Mouse (Mus musculus) hematopoietic stem cell, adult 5-6 weeks (primary cell): Measurements from ENCODE around the gene Cxcl3. TPM values are rescaled to one million over a fixed set of nuclear protein-coding genes. Genes with fewer than 3 reads are reported as not detected.
A peak's percentile ranks its signal among the peaks of the same experiment; 100 is the strongest.
"Not testable (repeated sequence)": the region's sequence is repeated elsewhere in the genome, so short reads cannot be mapped to it uniquely, and the experiment has no call there.

ENCODE experiments used
- ATAC-seq, 2 experiments: fragments of 125-278 bp in 1 of 2; replicated peaks in 1 of 2; 2 replicates each; pipeline ENCODE4 v1.8.0; 2016 to 2017; ENCODE audit warnings: inconsistent platforms in 2 of 2, mild to moderate bottlenecking in 2 of 2, moderate number of reproducible peaks in 2 of 2, low read depth in 1 of 2, moderate TSS enrichment in 1 of 2; ENCODE audit not compliant: low FRiP score in 2 of 2, poor library complexity in 2 of 2, severe bottlenecking in 2 of 2, insufficient read depth in 1 of 2, low TSS enrichment in 1 of 2
- total RNA-seq: library from RNA; stranded (forward); fragments of 172-1452, 232-1000 nt; gene quantifications from 2 replicates; pipeline ENCODE4 v1.2.3, GENCODE M21; 2017

Gene Cxcl3
- total RNA-seq, 1 experiment from 2014 or later = not detected

DNA sequence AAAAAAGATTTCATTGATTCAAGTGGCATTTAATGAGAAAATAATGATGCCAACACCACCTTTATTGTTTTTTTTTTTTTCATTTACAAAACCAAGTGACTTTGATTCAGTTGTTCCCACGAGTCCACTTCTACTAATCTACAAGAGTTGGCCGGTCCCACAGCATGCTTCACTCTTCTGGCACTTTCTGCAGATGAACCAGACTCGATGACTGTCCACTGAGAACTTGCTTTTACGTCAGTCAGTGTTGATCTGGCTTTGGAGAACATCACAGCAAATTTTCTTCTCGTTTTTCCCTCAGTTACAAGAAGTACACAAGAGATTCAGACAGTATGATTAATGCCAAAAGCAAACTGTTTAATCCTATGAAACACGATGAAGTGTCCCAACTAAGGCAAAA is 7.0 kb upstream of the Cxcl3 start:
- no peak for ATAC-seq

GRCm38 (mm10) chr5:90783697-90784096 is 2.2 kb upstream of the Cxcl3 start:
- no peak for ATAC-seq

DNA sequence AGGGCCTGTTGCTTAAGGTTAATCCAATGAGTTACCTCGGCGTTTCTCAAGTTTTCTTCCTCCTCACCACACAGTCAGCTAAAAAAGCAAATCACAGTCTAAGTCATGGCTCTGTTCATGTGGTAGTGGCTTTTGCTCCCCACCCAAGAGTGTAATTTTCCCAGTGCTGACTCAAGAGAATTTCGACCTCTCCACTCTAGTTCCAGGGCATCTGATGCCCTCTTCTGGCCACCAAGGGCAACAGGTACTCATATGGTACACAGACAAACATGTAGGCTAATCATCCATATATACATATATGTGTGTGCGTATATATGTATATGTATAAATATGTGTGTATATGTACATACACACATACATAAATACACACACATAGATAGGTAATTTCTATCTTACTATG is 2.2 kb downstream of the Cxcl3 start:
- no peak for ATAC-seq

GRCm38 (mm10) chr5:90789306-90790073 is 3.6 kb downstream of the Cxcl3 start:
- ATAC-seq = peak; percentile 74 to 83

DNA sequence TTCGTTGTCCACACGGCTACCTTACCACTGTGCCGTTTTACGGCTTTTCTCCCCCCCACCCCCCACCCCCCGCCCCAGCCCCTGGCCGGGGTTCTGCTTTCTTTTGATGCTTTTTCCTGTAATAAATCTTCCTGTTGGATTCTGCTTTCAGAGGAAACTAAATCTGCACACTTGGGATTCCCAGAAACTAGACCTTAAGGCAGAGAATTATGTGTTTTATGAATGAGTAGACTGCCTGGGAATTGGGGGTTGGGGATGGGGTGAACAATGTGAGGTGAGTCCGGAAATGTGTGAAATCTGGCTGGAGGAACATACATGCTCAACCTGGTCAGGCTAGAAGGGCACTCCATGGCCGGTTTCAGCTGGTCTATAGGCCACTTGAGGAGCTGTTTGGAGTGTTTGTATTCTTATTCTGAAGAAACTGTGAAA is 4.2 kb downstream of the Cxcl3 start:
- peak in 1 of 2 experiments; percentile 5; a peak in 1 of 4 replicates for ATAC-seq

DNA sequence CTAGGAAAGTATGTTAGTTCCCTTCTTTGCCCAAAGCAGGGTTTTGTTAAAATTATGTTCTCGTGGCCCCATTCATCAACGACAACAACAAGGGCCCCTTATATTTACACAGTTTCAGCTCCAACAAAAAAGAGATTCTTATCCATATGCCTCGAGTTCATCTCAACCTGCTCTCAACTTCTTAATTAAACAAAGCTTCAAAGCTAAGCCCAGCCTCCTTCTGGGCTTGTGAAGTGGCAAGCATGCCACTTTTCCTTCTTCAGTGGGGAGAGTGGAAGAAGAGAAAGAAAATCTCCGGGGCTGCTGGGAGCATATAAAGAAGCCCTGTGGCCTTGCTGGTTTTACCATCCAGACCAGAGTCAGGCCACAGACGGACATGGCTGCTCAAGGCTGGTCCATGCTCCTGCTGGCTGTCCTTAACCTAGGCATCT is 8.3 kb downstream of the Cxcl3 start, which contains the start of gene Cxcl15:
Gene Cxcl15 (plus strand): TSS at position 340 of the 431 bp plus-strand sequence.
- no peak for ATAC-seq

GRCm38 (mm10) chr5:90795392-90795791 is 9.5 kb downstream of the Cxcl3 start:
- ATAC-seq = not testable (repeated sequence)

DNA sequence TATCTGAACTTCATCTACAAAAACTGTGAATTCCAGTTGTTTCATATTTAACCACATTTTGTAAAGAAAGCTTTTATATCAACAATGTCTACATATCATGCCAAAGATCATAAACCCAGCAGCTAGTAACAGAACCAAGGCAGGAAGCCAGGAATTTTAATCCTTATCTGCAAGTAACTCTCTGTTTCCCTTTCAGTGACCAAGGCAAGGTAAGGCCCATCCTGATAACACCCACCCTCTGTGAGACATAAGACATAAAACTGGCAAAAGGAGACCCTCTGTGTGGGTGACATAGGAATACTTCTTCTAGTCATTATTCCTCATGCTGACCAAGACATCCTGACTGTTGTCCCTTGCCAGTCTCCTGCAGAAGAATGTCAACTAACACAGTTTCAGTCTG is 18.7 kb downstream of the Cxcl3 start:
- 0 out of 4 replicates have a peak, but pooled peaks of 1 of the 2 experiments have one; percentile 42 for ATAC-seq

- ATAC-seq = no peak
Observed at GRCm38 (mm10) chr5:90806050-90806449, 20.1 kb downstream of the Cxcl3 start.

DNA sequence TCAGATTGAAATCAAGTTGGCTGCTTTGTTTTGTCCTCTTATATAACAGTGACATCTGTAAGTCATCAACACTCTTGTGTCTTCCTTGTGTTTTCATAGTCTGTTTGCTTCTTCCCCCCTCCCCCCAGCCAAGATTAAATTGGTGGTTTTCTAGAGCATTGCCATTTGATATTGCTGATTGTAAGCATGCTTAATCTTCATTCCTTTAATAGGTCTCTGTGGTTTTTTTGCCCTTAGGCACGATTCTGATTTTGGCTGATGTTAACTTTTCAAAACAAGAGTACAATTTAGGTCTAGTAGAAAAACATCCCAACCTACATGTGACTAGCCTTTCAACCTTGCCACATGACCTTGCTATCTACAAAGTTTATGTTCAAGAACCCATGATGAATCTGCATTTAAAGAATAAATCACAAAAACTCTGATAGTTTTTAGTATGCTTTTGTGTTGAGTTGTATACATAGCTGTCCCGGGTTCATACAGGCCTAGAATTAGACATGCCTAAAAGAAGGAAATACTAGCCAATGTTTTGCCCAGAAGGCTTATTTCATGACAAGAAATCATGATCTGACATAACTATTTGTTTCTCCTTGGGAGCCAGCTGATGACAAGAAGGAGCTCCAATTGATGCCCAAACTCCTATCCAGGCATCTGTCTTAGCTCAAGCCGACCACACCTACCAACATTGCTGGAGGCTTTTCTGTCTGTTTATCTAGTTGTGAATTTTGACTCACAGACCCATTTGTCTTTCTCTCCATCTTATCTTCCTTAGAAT is 21.5 kb downstream of the Cxcl3 start:
- ATAC-seq = no peak

GRCm38 (mm10) chr5:90819756-90820155 is 33.9 kb downstream of the Cxcl3 start:
- ATAC-seq = no peak

DNA sequence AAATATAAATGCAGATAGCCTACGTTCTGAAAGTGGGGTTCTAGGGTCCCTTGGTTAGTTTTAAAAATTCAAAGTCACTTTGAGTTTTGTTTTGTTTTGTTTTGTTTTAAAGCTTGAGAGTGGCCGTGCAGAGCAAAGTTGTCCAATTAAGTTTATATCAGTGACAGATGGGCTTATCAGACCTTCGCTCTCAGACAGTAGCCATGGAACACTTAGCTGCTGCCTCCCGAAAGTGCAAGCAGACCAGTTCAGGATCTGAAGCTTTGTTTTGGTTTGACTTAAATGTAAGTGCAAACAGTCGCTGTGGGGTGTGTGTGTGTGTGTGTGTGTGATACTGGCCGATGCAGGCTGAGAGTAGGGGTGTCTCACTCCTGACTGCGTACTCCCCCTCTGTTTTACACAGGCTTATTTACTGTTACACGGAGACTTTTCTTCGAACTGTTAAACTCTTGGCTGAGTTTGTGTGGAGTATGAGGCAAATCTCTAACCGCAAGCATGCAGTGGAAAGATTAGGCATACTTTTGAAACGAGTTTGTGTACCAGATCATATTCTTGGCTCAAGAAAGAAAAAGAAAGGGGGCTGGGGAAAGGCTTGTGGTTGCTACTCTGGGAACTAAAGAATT is 46.4 kb downstream of the Cxcl3 start:
- ATAC-seq = no peak; a peak in 1 of 4 replicates

- no peak for ATAC-seq
Observed at GRCm38 (mm10) chr5:90832768-90833388, 47.0 kb downstream of the Cxcl3 start.

DNA sequence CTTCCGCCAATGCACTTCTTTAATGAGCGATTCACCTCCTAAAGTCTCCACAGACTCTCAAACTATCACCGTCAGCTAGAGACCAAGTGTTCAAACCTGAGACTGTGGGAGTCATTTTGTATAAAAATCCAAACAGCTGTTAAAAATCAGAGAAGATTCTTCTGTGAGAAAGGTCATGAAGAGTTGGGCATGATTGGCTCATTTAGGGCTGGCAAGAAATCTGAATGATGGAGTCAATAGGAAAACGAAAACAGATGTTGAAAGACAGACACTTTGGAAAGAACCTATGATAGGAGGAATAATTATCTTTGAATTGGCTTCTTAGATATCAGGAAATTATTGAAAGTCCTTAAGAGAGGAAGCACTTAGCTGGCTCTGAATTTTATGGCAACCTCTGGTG is 48.5 kb downstream of the Cxcl3 start:
- ATAC-seq = no peak

DNA sequence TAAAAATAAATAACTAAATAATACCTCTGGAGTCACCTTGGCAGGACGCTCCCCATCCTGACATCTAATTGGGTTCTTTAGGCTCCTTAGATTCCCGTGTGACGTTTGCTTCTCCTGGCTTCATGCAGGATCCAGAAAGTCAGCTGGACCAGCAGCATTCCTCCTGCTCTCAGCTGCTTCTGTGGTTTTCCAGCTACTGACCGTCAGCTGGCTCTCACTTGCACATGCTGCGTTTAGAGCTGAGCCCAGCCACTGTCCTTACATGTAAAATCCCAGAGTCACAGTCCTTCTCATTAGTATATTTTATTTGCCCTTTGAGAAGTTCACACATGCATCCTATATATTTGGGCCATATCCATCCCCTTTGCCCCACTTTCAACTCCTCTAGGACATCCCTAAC is 52.7 kb downstream of the Cxcl3 start:
- ATAC-seq = no peak
